Mouse (Mus musculus): Measurements from ENCODE around the gene Eva1a. TPM values are rescaled to one million over a fixed set of nuclear protein-coding genes. Genes with fewer than 3 reads are reported as not detected.

Gene Eva1a
- polyA plus RNA-seq, 1 experiment from 2014 or later, result 18.7 TPM

DNA sequence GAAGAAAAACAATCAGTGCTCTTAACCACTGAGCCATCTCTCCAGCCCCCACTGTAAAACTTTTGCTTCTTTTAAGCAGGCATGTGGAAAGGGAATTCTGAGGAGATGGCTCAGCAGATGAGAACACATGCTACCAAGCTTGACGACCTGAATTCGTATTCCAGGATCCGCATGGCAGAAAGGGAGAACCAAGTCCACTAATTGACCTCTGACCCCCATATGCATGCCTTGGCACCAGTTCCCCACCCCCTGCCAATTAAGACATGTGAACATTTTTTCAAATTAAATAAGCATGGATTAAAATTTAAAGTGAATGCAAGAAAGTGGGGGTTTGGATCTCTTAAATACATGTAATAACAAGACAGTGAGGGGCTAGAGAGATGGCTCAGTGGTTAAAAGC is 32.7 kb downstream of the Eva1a start:
- ATAC-seq, result no peak
- Histone ChIP-seq H3K4me1 (replicated peaks; ENCODE audit: control insufficient read depth, insufficient read depth, low read length) (no peaks in the 10 kb centered on the region), H3K9ac (ENCODE audit: low read depth, low read length) (no peak overlapping the region), H3K36me3 (ENCODE audit: control insufficient read depth, insufficient read depth) (peaks cover 23% of the 10 kb centered on the region; the same call in 1 of the 2 replicates), H3K4me2 (replicated peaks; ENCODE audit: low read depth) (no peak overlapping the region), H3K9me3 (ENCODE audit: control insufficient read depth) (no peaks in the 10 kb centered on the region), H3K4me3 (ENCODE audit: low read depth, low read length) (no peak overlapping the region), H3K27ac (ENCODE audit: low read depth, low read length) (no peak overlapping the region), H3K27me3 (replicated peaks; ENCODE audit: control insufficient read depth, insufficient read depth, low read length) (no peaks in the 10 kb centered on the region)
- no peak for TF ChIP-seq CTCF (IDR thresholded peaks at IDR 0.05; ENCODE audit: low read depth)
- WGBS, result 80% methylated on average over 3 of the region's 3 CpGs

GRCm38 (mm10) chr6:82076364-82076763 is 35.5 kb downstream of the Eva1a start:
- Histone ChIP-seq H3K4me2 (replicated peaks; ENCODE audit: low read depth) (no peak overlapping the region), H3K9ac (ENCODE audit: low read depth, low read length) (no peak overlapping the region), H3K27me3 (replicated peaks; ENCODE audit: control insufficient read depth, insufficient read depth, low read length) (no peaks in the 10 kb centered on the region), H3K4me3 (ENCODE audit: low read depth, low read length) (no peak overlapping the region), H3K4me1 (replicated peaks; ENCODE audit: control insufficient read depth, insufficient read depth, low read length) (no peaks in the 10 kb centered on the region), H3K9me3 (ENCODE audit: control insufficient read depth) (no peaks in the 10 kb centered on the region), H3K27ac (ENCODE audit: low read depth, low read length) (no peak overlapping the region), H3K36me3 (ENCODE audit: control insufficient read depth, insufficient read depth) (peaks cover 17% of the 10 kb centered on the region; the same call in 1 of the 2 replicates)
- no peak for TF ChIP-seq CTCF (IDR thresholded peaks at IDR 0.05; ENCODE audit: low read depth)
- WGBS, result 89% methylated on average over 4 of the region's 4 CpGs
- ATAC-seq, result no peak

DNA sequence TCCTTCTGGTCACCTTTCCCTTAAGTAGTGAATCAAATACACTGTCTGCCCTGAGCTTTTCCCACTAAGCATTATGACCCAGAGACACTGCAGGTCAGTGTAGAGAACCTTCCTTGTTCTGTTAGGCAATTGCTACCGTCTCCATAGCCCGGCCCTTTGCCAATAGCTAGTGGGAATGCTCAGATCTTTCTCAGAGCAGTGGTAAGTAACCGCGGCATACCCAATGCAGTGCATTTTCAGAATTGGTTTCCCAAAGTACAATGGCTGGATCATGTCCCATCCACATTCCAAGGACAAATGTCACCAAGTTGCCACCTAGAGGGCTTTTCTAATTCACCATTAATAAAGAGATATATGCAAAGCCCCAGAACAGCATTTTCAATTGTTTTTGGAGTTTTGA is 38.0 kb downstream of the Eva1a start:
- TF ChIP-seq CTCF (IDR thresholded peaks at IDR 0.05; ENCODE audit: low read depth), result no peak
- 95% methylated on average over 4 of the region's 4 CpGs for whole genome bisulfite sequencing

DNA sequence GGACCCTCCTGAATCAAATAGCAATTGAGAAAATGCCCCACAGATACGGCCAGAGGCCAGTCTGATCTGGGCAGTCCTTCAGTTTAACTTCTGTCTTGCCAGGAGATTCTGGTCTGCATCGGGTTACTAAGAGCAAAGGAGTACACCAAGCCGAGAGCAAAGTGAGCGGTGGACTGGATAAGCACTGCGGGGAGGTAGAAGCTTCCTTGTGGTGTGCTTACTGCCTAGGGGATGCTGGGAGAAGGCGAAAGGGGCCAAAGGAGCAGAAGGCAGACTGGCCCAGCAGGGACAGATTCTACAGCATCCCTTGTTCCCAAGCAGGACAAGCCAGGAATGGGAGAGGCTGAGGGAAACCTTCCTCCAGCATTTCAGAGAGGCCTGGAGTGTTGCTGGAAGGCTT is 42.8 kb downstream of the Eva1a start:
- ATAC-seq, result no peak
- Histone ChIP-seq H3K36me3 (ENCODE audit: control insufficient read depth, insufficient read depth) (peaks cover 4% of the 10 kb centered on the region; the same call in 1 of the 2 replicates), H3K9ac (ENCODE audit: low read depth, low read length) (no peak overlapping the region), H3K27me3 (replicated peaks; ENCODE audit: control insufficient read depth, insufficient read depth, low read length) (no peaks in the 10 kb centered on the region), H3K4me2 (replicated peaks; ENCODE audit: low read depth) (no peak overlapping the region), H3K27ac (ENCODE audit: low read depth, low read length) (no peak overlapping the region), H3K4me1 (replicated peaks; ENCODE audit: control insufficient read depth, insufficient read depth, low read length) (no peaks in the 10 kb centered on the region), H3K4me3 (ENCODE audit: low read depth, low read length) (no peak overlapping the region), H3K9me3 (ENCODE audit: control insufficient read depth) (no peaks in the 10 kb centered on the region)
- WGBS, result 82% methylated on average over 6 of the region's 6 CpGs
- no peak for TF ChIP-seq CTCF (IDR thresholded peaks at IDR 0.05; ENCODE audit: low read depth)

More for the DNA sequence above, 38.0 kb downstream of the Eva1a start:
- Histone ChIP-seq H3K27ac (ENCODE audit: low read depth, low read length) (no peak overlapping the region), H3K27me3 (replicated peaks; ENCODE audit: control insufficient read depth, insufficient read depth, low read length) (no peaks in the 10 kb centered on the region), H3K9ac (ENCODE audit: low read depth, low read length) (no peak overlapping the region), H3K4me3 (ENCODE audit: low read depth, low read length) (no peak overlapping the region), H3K9me3 (ENCODE audit: control insufficient read depth) (no peaks in the 10 kb centered on the region), H3K36me3 (ENCODE audit: control insufficient read depth, insufficient read depth) (peaks cover 9% of the 10 kb centered on the region; the same call in 1 of the 2 replicates), H3K4me1 (replicated peaks; ENCODE audit: control insufficient read depth, insufficient read depth, low read length) (no peaks in the 10 kb centered on the region), H3K4me2 (replicated peaks; ENCODE audit: low read depth) (no peak overlapping the region)
- no peak for ATAC-seq

DNA sequence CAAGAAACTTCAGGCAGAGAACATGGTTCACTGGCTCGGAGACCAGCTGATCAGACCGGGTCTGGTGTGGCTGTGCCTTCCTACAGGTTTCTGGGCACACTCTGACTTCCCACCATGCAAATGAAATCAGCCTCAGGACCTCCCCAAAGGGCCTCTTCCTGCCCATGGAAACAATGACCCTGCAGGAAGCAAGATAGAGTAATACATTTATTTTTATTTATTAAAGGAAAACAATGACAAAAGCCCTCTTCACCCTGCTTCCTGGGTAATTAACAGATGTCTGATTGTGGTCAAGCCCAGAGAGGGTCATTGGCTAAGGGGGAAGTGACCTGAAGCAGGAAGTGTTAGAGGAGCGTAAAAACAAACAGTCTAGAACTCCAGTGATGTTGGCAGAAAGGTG is 43.4 kb downstream of the Eva1a start:
- Histone ChIP-seq H3K4me2 (replicated peaks; ENCODE audit: low read depth) (no peak overlapping the region), H3K27ac (ENCODE audit: low read depth, low read length) (no peak overlapping the region), H3K9ac (ENCODE audit: low read depth, low read length) (no peak overlapping the region), H3K27me3 (replicated peaks; ENCODE audit: control insufficient read depth, insufficient read depth, low read length) (no peaks in the 10 kb centered on the region), H3K4me1 (replicated peaks; ENCODE audit: control insufficient read depth, insufficient read depth, low read length) (no peaks in the 10 kb centered on the region), H3K36me3 (ENCODE audit: control insufficient read depth, insufficient read depth) (peaks cover 4% of the 10 kb centered on the region; the same call in 1 of the 2 replicates), H3K9me3 (ENCODE audit: control insufficient read depth) (no peaks in the 10 kb centered on the region), H3K4me3 (ENCODE audit: low read depth, low read length) (no peak overlapping the region)
- no peak for TF ChIP-seq CTCF (IDR thresholded peaks at IDR 0.05; ENCODE audit: low read depth)
- ATAC-seq, result no peak
- 63% methylated on average over 3 of the region's 3 CpGs for WGBS

GRCm38 (mm10) chr6:82085313-82085908 is 44.6 kb downstream of the Eva1a start:
- no peak overlapping the region for H3K9ac ChIP-seq (ENCODE audit: low read depth, low read length)
- H3K36me3 ChIP-seq (ENCODE audit: control insufficient read depth, insufficient read depth), result peaks cover 4% of the 10 kb centered on the region; the same call in 1 of the 2 replicates
- no peak for TF ChIP-seq CTCF (IDR thresholded peaks at IDR 0.05; ENCODE audit: low read depth)
- no peak overlapping the region for H3K27ac ChIP-seq (ENCODE audit: low read depth, low read length)
- ATAC-seq, result no peak
- no peak overlapping the region for H3K4me3 ChIP-seq (ENCODE audit: low read depth, low read length)
- WGBS, result 77% methylated on average over 8 of the region's 8 CpGs
- no peaks in the 10 kb centered on the region for H3K27me3 ChIP-seq (replicated peaks; ENCODE audit: control insufficient read depth, insufficient read depth, low read length)
- no peaks in the 10 kb centered on the region for H3K9me3 ChIP-seq (ENCODE audit: control insufficient read depth)
- H3K4me1 ChIP-seq (replicated peaks; ENCODE audit: control insufficient read depth, insufficient read depth, low read length), result no peaks in the 10 kb centered on the region
- no peak overlapping the region for H3K4me2 ChIP-seq (replicated peaks; ENCODE audit: low read depth)
